In the genomic region with DNA sequence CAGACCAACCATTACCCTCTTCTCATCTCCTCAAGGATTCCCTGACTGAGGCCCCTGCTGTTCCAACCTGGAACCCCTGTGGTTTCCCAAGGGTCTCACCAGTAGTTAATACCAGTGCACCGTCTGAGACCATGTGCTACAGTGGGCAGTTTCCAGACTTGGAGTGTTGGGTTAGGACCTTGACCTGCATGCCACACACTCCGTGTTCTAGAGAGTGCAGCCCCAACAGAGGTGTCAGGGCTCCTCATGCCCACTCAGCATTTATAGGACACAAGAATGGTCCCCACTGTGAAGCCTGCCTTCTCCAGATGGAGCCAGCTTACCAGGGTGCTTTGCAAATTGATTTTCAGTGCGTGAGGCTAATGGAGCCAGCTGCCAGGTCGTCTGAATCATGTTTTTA, we compare ENCODE assay signal across 10 mouse cellular contexts. TPM values are rescaled to one million over a fixed set of nuclear protein-coding genes. Genes with fewer than 3 reads are reported as not detected.
DNase-seq lines count a peak whose midpoint lies in the region; ATAC-seq lines count a peak whose summit lies in the region.
"Had no signal": no experiment of that assay in that cellular context is flagged by ENCODE, and none has a peak within 500 bp of the region (broad histone marks: within the 10 kb centered on the region; RNA-seq: fewer than 3 reads in every experiment).

No protein-coding gene starts in this region.

- no peak overlapping the region for H3K4me2 ChIP-seq in kidney, embryonic 15.5 days
- no peak overlapping the region for H3K4me2 ChIP-seq in hindbrain, embryonic 14.5 days (replicated peaks)
- no peak overlapping the region for H3K4me2 ChIP-seq in midbrain, embryonic 14.5 days (ENCODE audit: low read length)

- peak overlapping the region; percentile 11; the same call in 1 of the 2 replicates for H3K27ac ChIP-seq in kidney, embryonic 15.5 days
- H3K27ac ChIP-seq in hindbrain, embryonic 14.5 days: peak overlapping the region; percentile 35; the same call in 1 of the 2 replicates
- peak overlapping the region; percentile 20; the same call in 1 of the 2 replicates for H3K27ac ChIP-seq in midbrain, embryonic 14.5 days (replicated peaks; ENCODE audit: low read depth, low read length)
- H3K27ac ChIP-seq: liver, embryonic 14.5 days had no signal

- 53% methylated on average over 4 of the region's 4 CpGs for WGBS in kidney, embryonic 15.5 days
- WGBS in hindbrain, embryonic 14.5 days: 55% methylated on average over 4 of the region's 4 CpGs
- 59% methylated on average over 4 of the region's 4 CpGs for WGBS in midbrain, embryonic 14.5 days

- no peak overlapping the region for H3K9ac ChIP-seq in kidney, embryonic 15.5 days
- no peak overlapping the region for H3K9ac ChIP-seq in hindbrain, embryonic 14.5 days
- H3K9ac ChIP-seq in midbrain, embryonic 14.5 days (replicated peaks; ENCODE audit: low read length): no peak overlapping the region
- H3K9ac ChIP-seq: liver, embryonic 14.5 days had no signal

- no peaks in the 10 kb centered on the region for H3K9me3 ChIP-seq in kidney, embryonic 15.5 days (replicated peaks)
- H3K9me3 ChIP-seq in hindbrain, embryonic 14.5 days (ENCODE audit: control insufficient read depth, low read length): no peaks in the 10 kb centered on the region
- no peaks in the 10 kb centered on the region for H3K9me3 ChIP-seq in midbrain, embryonic 14.5 days (ENCODE audit: control insufficient read depth, low read length)

- DNase-seq in adrenal gland, adult 2 months: peak; percentile 42
- DNase-seq in adrenal gland, adult 8-10 months: no peak
- no peak for DNase-seq in kidney, postnatal 4 days
- DNase-seq in hindbrain, embryonic 14.5 days (ENCODE audit: low spot score): no peak
- no peak for DNase-seq in midbrain, embryonic 14.5 days
- DNase-seq in thymus, postnatal 0 days (ENCODE audit: low spot score): no peak
- DNase-seq in B cell, adult 2 months: no peak
- DNase-seq: thymus, postnatal 14 days had no signal

- peaks cover 20% of the 10 kb centered on the region for H3K4me1 ChIP-seq in kidney, embryonic 15.5 days
- H3K4me1 ChIP-seq in hindbrain, embryonic 14.5 days (replicated peaks; ENCODE audit: control insufficient read depth, insufficient read depth, low read length): no peaks in the 10 kb centered on the region; the same call in none of the 2 replicates
- 0 out of 2 replicates have a peak, but pooled peaks cover 3% of the 10 kb centered on the region for H3K4me1 ChIP-seq in midbrain, embryonic 14.5 days (ENCODE audit: control insufficient read depth, insufficient read depth, low read length)

- no peaks in the 10 kb centered on the region for H3K27me3 ChIP-seq in kidney, embryonic 15.5 days
- H3K27me3 ChIP-seq in hindbrain, embryonic 14.5 days (ENCODE audit: control insufficient read depth, insufficient read depth, low read length): no peaks in the 10 kb centered on the region
- no peaks in the 10 kb centered on the region for H3K27me3 ChIP-seq in midbrain, embryonic 14.5 days (ENCODE audit: control insufficient read depth, insufficient read depth, low read length)

- H3K4me3 ChIP-seq in kidney, embryonic 15.5 days (replicated peaks): no peak overlapping the region
- H3K4me3 ChIP-seq in hindbrain, embryonic 14.5 days (replicated peaks; ENCODE audit: low read length): no peak overlapping the region
- H3K4me3 ChIP-seq in midbrain, embryonic 14.5 days (replicated peaks; ENCODE audit: low read depth, low read length): no peak overlapping the region

- H3K36me3 ChIP-seq in kidney, embryonic 15.5 days: peaks cover 69% of the 10 kb centered on the region
- H3K36me3 ChIP-seq in hindbrain, embryonic 14.5 days (replicated peaks; ENCODE audit: control insufficient read depth, insufficient read depth): peaks cover 64% of the 10 kb centered on the region
- peaks cover 63% of the 10 kb centered on the region for H3K36me3 ChIP-seq in midbrain, embryonic 14.5 days (ENCODE audit: control insufficient read depth, insufficient read depth, low read length)

- no peak for ATAC-seq in kidney, embryonic 15.5 days (replicated peaks; ENCODE audit: low FRiP score)
- ATAC-seq in hindbrain, embryonic 14.5 days (ENCODE audit: low FRiP score): no peak
- ATAC-seq in midbrain, embryonic 14.5 days (ENCODE audit: low FRiP score, low TSS enrichment): no peak

RNA-seq across cellular contexts. Expression of a gene that starts 28.7 kb away (rescaled TPM):
- 100 to 1,000 TPM in 1 of 2 experiments, 10 to 100 TPM in 1; 65.8 to 146 TPM for total RNA-seq in adrenal gland, adult 2 months (2021)
- polyA plus RNA-seq in adrenal gland, adult 2 months (2012; rRNA removed): 198 and 208 TPM in 2 replicates
- total RNA-seq in adrenal gland, adult 8-10 months (2022): 100 to 1,000 TPM in 1 of 4 experiments, 10 to 100 TPM in 3; 76.1 to 101 (median 91.9) TPM
- 33.8 and 35.3 TPM in 2 replicates for polyA plus RNA-seq in kidney, embryonic 15.5 days (2015; fragmentation: Nextera tagmentation; extraction: Ambion mirVana)
- 59.5 and 61.7 TPM in 2 replicates for polyA plus RNA-seq in hindbrain, embryonic 14.5 days (2014; fragmentation: Nextera tagmentation; extraction: Ambion mirVana)
- polyA plus RNA-seq in midbrain, embryonic 14.5 days (2014; fragmentation: Nextera tagmentation; extraction: Ambion mirVana): 58.0 and 72.4 TPM in 2 replicates
- polyA plus RNA-seq in thymus, postnatal 0 days (2015; fragmentation: Nextera tagmentation; extraction: Ambion mirVana): 32.4 and 32.8 TPM in 2 replicates

RNA-seq across cellular contexts. Expression of a gene that starts 29.9 kb away (rescaled TPM):
- 10 to 100 TPM; 16.4 to 19.3 TPM for total RNA-seq in adrenal gland, adult 2 months (2021)
- 6.5 and 10.4 TPM in 2 replicates for polyA plus RNA-seq in adrenal gland, adult 2 months (2012; rRNA removed)
- total RNA-seq in adrenal gland, adult 8-10 months (2022): 10 to 100 TPM; 13.2 to 29.8 (median 22.8) TPM
- polyA plus RNA-seq in kidney, embryonic 15.5 days (2015; fragmentation: Nextera tagmentation; extraction: Ambion mirVana): 18.2 and 20.0 TPM in 2 replicates
- 22.4 and 27.9 TPM in 2 replicates for polyA plus RNA-seq in hindbrain, embryonic 14.5 days (2014; fragmentation: Nextera tagmentation; extraction: Ambion mirVana)
- 22.5 and 24.7 TPM in 2 replicates for polyA plus RNA-seq in midbrain, embryonic 14.5 days (2014; fragmentation: Nextera tagmentation; extraction: Ambion mirVana)
- 9.8 and 11.0 TPM in 2 replicates for polyA plus RNA-seq in thymus, postnatal 0 days (2015; fragmentation: Nextera tagmentation; extraction: Ambion mirVana)
